Mouse (Mus musculus): ENCODE data around the gene Jup. TPM values are rescaled to one million over a fixed set of nuclear protein-coding genes. Genes with fewer than 3 reads are reported as not detected.

Jup gene
- polyA plus RNA-seq, 1 experiment from 2014 or later, result 106 TPM

DNA sequence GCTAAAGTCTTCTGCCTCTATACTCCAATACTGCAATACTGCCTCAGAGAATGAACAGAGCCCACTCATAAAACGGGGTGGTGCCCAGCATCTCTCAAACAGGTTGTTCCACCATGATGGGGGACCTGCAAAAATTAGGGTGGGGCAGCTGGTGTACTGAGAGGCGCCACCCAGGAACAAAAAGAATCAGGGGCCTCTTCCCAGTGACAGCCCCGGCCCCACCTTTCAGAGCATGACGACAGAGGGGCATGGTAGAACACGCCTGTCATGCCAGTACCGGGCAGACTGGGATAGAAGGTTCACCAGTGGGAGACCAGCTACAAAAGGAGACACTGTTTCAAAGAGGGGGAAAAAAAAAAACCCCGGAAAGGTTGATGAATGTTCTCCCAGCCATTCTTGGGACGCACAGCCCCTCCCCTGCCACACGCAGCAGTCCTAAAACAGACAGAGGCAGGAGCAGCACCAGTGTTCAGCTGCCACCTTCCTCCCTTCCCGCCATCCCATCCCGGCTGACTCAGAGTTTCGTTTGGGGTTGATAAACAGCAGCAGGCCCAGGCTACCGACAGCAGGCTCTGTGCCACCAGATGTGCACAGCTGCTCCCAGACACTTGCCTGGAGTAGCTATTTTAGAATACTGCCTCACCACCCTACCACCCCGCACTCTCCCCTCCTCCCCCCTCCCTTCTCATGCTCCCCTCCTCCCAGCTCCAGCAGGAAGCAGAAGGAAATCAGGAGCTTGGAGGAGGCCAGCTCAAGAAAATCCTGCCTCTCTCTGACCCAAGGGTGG is 9.8 kb downstream of the Jup start:
- WGBS, result 18% methylated on average over 14 of the region's 14 CpGs
- Histone ChIP-seq H3K9me3 (ENCODE audit: control insufficient read depth, low read length) (no peaks in the 10 kb centered on the region), H3K27me3 (replicated peaks; ENCODE audit: control insufficient read depth, insufficient read depth, low read length) (no peaks in the 10 kb centered on the region), H3K4me3 (ENCODE audit: low read depth, low read length) (no peak overlapping the region), H3K36me3 (ENCODE audit: control insufficient read depth, insufficient read depth, low read length) (peaks cover 33% of the 10 kb centered on the region), H3K4me1 (replicated peaks; ENCODE audit: control insufficient read depth, insufficient read depth, low read length) (peaks cover 47% of the 10 kb centered on the region), H3K27ac (ENCODE audit: low read depth) (peak overlapping the region; percentile 78), H3K9ac (ENCODE audit: low read length) (no peak overlapping the region), H3K4me2 (ENCODE audit: low read length) (peak overlapping the region; percentile 34)
- DNase-seq (ENCODE audit: low spot score), result peak; percentile 84
- 0 out of 2 replicates have a peak, but pooled peaks have one; percentile 32 for ATAC-seq (replicated peaks; ENCODE audit: low FRiP score, low TSS enrichment, low read depth)

DNA sequence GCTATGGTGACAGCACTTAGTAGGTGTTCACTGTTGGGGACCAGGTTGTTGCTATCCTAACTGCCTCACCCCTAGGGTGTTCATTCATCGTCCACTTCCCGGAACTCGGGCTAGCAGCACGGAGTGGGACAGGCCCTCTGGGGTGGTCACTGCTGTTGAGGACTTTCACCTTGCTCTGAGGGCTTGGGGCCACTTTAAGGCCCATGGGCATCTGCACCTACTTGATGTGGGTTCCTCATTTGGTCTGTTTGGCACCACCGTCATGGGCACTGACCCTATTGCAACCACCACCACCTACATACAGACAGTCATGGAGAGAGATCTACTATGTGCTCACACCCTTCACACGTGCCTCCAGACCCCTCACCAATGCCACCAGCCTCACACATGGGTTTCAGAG is 10.5 kb downstream of the Jup start:
- Histone ChIP-seq H3K4me1 (replicated peaks; ENCODE audit: control insufficient read depth, insufficient read depth, low read length) (peaks cover 43% of the 10 kb centered on the region), H3K27me3 (replicated peaks; ENCODE audit: control insufficient read depth, insufficient read depth, low read length) (no peaks in the 10 kb centered on the region), H3K36me3 (ENCODE audit: control insufficient read depth, insufficient read depth, low read length) (peaks cover 38% of the 10 kb centered on the region), H3K4me3 (ENCODE audit: low read depth, low read length) (no peak overlapping the region), H3K9me3 (ENCODE audit: control insufficient read depth, low read length) (no peaks in the 10 kb centered on the region), H3K9ac (ENCODE audit: low read length) (no peak overlapping the region), H3K27ac (ENCODE audit: low read depth) (peak overlapping the region; percentile 78), H3K4me2 (ENCODE audit: low read length) (0 out of 2 replicates have a peak overlapping the region, but pooled peaks have one; percentile 7)
- 84% methylated on average over 6 of the region's 6 CpGs for WGBS
- ATAC-seq (replicated peaks; ENCODE audit: low FRiP score, low TSS enrichment, low read depth) (no peak), DNase-seq (ENCODE audit: low spot score) (no peak)

DNA sequence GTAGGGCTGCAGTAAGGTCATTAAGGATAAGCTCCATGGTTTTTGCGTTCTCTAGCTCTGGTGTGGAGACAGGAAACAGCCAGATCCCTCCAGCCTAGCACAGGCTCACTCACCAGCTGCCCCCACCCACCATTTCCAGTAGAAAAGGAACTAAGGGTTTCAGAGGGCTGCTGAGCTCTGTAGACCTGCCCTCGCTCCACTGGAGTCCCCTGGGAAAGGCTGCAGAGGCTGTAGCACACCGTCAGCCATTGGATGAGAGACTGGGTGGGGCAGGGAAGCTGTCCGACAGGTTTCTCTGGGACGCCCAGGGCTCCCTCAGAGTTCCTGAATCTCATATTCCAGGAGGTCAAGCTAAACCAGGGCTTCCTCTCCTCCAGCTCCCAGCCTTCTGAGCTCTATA is 11.0 kb downstream of the Jup start:
- H3K27me3 ChIP-seq (replicated peaks; ENCODE audit: control insufficient read depth, insufficient read depth, low read length), result no peaks in the 10 kb centered on the region
- DNase-seq (ENCODE audit: low spot score), result no peak
- 53% methylated on average over 5 of the region's 5 CpGs for WGBS
- H3K36me3 ChIP-seq (ENCODE audit: control insufficient read depth, insufficient read depth, low read length), result peaks cover 44% of the 10 kb centered on the region
- no peaks in the 10 kb centered on the region for H3K9me3 ChIP-seq (ENCODE audit: control insufficient read depth, low read length)
- H3K4me2 ChIP-seq (ENCODE audit: low read length), result 0 out of 2 replicates have a peak overlapping the region, but pooled peaks have one; percentile 4
- no peak overlapping the region for H3K4me3 ChIP-seq (ENCODE audit: low read depth, low read length)
- H3K9ac ChIP-seq (ENCODE audit: low read length), result no peak overlapping the region
- H3K27ac ChIP-seq (ENCODE audit: low read depth), result peak overlapping the region; percentile 78
- peaks cover 43% of the 10 kb centered on the region for H3K4me1 ChIP-seq (replicated peaks; ENCODE audit: control insufficient read depth, insufficient read depth, low read length)
- peak; percentile 76 for ATAC-seq (replicated peaks; ENCODE audit: low FRiP score, low TSS enrichment, low read depth)

GRCm38 (mm10) chr11:100385016-100385415 is 12.5 kb downstream of the Jup start:
- 90% methylated on average over 3 of the region's 3 CpGs for WGBS
- peaks cover 32% of the 10 kb centered on the region for H3K4me1 ChIP-seq (replicated peaks; ENCODE audit: control insufficient read depth, insufficient read depth, low read length)
- no peaks in the 10 kb centered on the region for H3K9me3 ChIP-seq (ENCODE audit: control insufficient read depth, low read length)
- H3K4me2 ChIP-seq (ENCODE audit: low read length), result no peak overlapping the region
- no peaks in the 10 kb centered on the region for H3K27me3 ChIP-seq (replicated peaks; ENCODE audit: control insufficient read depth, insufficient read depth, low read length)
- H3K36me3 ChIP-seq (ENCODE audit: control insufficient read depth, insufficient read depth, low read length), result peaks cover 57% of the 10 kb centered on the region
- no peak overlapping the region for H3K4me3 ChIP-seq (ENCODE audit: low read depth, low read length)
- no peak overlapping the region for H3K27ac ChIP-seq (ENCODE audit: low read depth)
- ATAC-seq (replicated peaks; ENCODE audit: low FRiP score, low TSS enrichment, low read depth), result no peak
- DNase-seq (ENCODE audit: low spot score), result no peak
- no peak overlapping the region for H3K9ac ChIP-seq (ENCODE audit: low read length)

DNA sequence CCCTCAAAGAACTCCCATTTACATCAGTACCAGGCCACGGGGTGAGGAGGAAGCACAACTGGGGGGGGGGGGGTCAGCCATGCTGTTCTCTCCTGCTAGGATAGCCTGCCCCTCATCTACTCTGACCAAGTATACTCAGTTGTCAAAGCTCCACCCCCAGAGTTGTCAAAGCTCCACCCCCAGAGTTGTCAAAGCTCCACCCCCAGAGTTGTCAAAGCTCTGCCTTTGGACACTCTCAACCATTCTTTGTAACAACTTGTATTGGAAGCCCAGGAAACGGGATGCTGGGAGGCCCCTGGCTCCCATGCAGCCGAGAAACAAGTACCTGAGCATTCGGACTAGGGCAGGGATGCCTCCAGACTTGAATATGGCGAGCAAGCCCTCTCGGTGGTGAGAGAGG is 14.9 kb downstream of the Jup start:
- Histone ChIP-seq H3K4me3 (ENCODE audit: low read depth, low read length) (no peak overlapping the region), H3K36me3 (ENCODE audit: control insufficient read depth, insufficient read depth, low read length) (peaks cover 76% of the 10 kb centered on the region), H3K4me2 (ENCODE audit: low read length) (no peak overlapping the region), H3K27ac (ENCODE audit: low read depth) (no peak overlapping the region), H3K9me3 (ENCODE audit: control insufficient read depth, low read length) (no peaks in the 10 kb centered on the region), H3K27me3 (replicated peaks; ENCODE audit: control insufficient read depth, insufficient read depth, low read length) (no peaks in the 10 kb centered on the region), H3K9ac (ENCODE audit: low read length) (no peak overlapping the region), H3K4me1 (replicated peaks; ENCODE audit: control insufficient read depth, insufficient read depth, low read length) (peaks cover 13% of the 10 kb centered on the region)
- DNase-seq (ENCODE audit: low spot score), result no peak
- no peak for ATAC-seq (replicated peaks; ENCODE audit: low FRiP score, low TSS enrichment, low read depth)
- 87% methylated on average over 6 of the region's 6 CpGs for WGBS

GRCm38 (mm10) chr11:100379311-100379710 is 18.3 kb downstream of the Jup start:
- DNase-seq (ENCODE audit: low spot score) (no peak), ATAC-seq (replicated peaks; ENCODE audit: low FRiP score, low TSS enrichment, low read depth) (no peak)
- Histone ChIP-seq H3K27me3 (replicated peaks; ENCODE audit: control insufficient read depth, insufficient read depth, low read length) (no peaks in the 10 kb centered on the region), H3K9me3 (ENCODE audit: control insufficient read depth, low read length) (no peaks in the 10 kb centered on the region), H3K36me3 (ENCODE audit: control insufficient read depth, insufficient read depth, low read length) (peaks cover 89% of the 10 kb centered on the region), H3K4me3 (ENCODE audit: low read depth, low read length) (no peak overlapping the region), H3K9ac (ENCODE audit: low read length) (no peak overlapping the region), H3K27ac (ENCODE audit: low read depth) (no peak overlapping the region), H3K4me2 (ENCODE audit: low read length) (no peak overlapping the region), H3K4me1 (replicated peaks; ENCODE audit: control insufficient read depth, insufficient read depth, low read length) (no peaks in the 10 kb centered on the region)
- 89% methylated on average over 4 of the region's 4 CpGs for WGBS

- H3K27me3 ChIP-seq (replicated peaks; ENCODE audit: control insufficient read depth, insufficient read depth, low read length), result no peaks in the 10 kb centered on the region
- DNase-seq (ENCODE audit: low spot score) (no peak), ATAC-seq (replicated peaks; ENCODE audit: low FRiP score, low TSS enrichment, low read depth) (no peak)
- H3K36me3 ChIP-seq (ENCODE audit: control insufficient read depth, insufficient read depth, low read length), result peaks cover 89% of the 10 kb centered on the region
- no peak overlapping the region for H3K4me3 ChIP-seq (ENCODE audit: low read depth, low read length)
- 91% methylated on average over 5 of the region's 5 CpGs for WGBS
- no peaks in the 10 kb centered on the region for H3K9me3 ChIP-seq (ENCODE audit: control insufficient read depth, low read length)
- H3K4me1 ChIP-seq (replicated peaks; ENCODE audit: control insufficient read depth, insufficient read depth, low read length), result no peaks in the 10 kb centered on the region
- no peak overlapping the region for H3K27ac ChIP-seq (ENCODE audit: low read depth)
- H3K4me2 ChIP-seq (ENCODE audit: low read length), result no peak overlapping the region
- H3K9ac ChIP-seq (ENCODE audit: low read length), result no peak overlapping the region
These were observed 19.1 kb downstream of the Jup start for GRCm38 (mm10) chr11:100378446-100378845.

GRCm38 (mm10) chr11:100377989-100378388 is 19.6 kb downstream of the Jup start:
- no peaks in the 10 kb centered on the region for H3K9me3 ChIP-seq (ENCODE audit: control insufficient read depth, low read length)
- no peak overlapping the region for H3K4me2 ChIP-seq (ENCODE audit: low read length)
- no peak overlapping the region for H3K27ac ChIP-seq (ENCODE audit: low read depth)
- H3K4me1 ChIP-seq (replicated peaks; ENCODE audit: control insufficient read depth, insufficient read depth, low read length), result no peaks in the 10 kb centered on the region
- no peak for DNase-seq (ENCODE audit: low spot score)
- 93% methylated on average over 14 of the region's 14 CpGs for WGBS
- H3K36me3 ChIP-seq (ENCODE audit: control insufficient read depth, insufficient read depth, low read length), result peaks cover 89% of the 10 kb centered on the region
- H3K9ac ChIP-seq (ENCODE audit: low read length), result no peak overlapping the region
- no peak overlapping the region for H3K4me3 ChIP-seq (ENCODE audit: low read depth, low read length)
- H3K27me3 ChIP-seq (replicated peaks; ENCODE audit: control insufficient read depth, insufficient read depth, low read length), result no peaks in the 10 kb centered on the region
- no peak for ATAC-seq (replicated peaks; ENCODE audit: low FRiP score, low TSS enrichment, low read depth)
